Mouse (Mus musculus): Measurements from ENCODE around the gene Mylk3.

GRCm38 (mm10) chr8:85373435-85374039 lies 12.6 kb downstream of the Mylk3 start:
- TF ChIP-seq CTCF (IDR thresholded peaks at IDR 0.05; ENCODE audit: insufficient read depth, low read length) (no peak), POLR2A (IDR thresholded peaks at IDR 0.05; ENCODE audit: borderline replicate concordance, extremely low read depth, low read depth, low read length) (no peak)

All from lung, adult 2 months (tissue).